Mouse (Mus musculus): ENCODE measurements around the gene Pcyox1.

DNA sequence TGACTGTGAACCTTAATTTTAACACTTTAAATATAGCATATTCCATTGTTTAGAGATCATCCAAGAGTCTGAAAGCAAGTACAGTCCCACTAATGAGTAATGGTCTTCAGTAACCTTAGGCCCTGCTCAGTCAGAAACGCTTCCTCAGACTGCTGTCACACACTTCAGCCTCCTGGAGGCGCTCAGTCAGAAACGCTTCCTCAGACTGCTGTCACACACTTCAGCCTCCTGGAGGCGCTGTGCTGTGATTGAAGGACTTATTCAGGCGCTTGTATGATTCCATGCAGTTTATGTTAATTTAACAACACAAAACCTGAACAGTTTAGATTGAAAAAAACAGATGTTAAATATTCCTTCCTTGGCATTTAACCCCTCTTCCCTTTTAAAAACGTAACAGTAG is 23.5 kb upstream of the Pcyox1 start:
- TF ChIP-seq CTCF (IDR thresholded peaks at IDR 0.05; ENCODE audit: low read depth) (peak; percentile 69), EP300 (optimal IDR thresholded peaks at IDR 0.05) (no peak)

Measured in stomach, postnatal 0 days (tissue).